Mouse (Mus musculus): ENCODE results near the gene Gm39115. TPM values are rescaled to one million over a fixed set of nuclear protein-coding genes. Genes with fewer than 3 reads are reported as not detected.
"Not testable (repeated sequence)": the region's sequence is repeated elsewhere in the genome, so short reads cannot be mapped to it uniquely, and the experiment has no call there.

Gm39115 gene
- polyA plus RNA-seq, 1 experiment from 2014 or later: not detected

DNA sequence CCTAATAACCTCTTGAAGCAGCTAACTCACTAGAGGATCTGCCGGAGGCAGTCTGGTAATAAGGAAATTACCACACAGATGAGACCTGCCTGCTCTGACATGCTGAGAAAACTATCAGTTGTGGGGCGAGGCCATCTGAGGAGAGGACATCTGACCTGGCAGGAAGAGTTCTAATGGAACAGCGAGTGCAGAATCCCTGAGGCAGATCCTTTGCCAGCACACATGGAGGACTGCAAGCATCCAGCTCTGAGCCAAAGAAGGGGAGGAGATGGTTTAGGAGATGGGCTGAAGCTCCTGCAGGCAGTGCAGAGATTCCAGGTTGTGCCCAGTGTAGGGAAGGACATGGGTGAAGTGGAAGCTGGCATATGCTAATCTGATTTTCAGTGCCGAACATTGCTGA lies 16.4 kb upstream of the Gm39115 start:
- no peaks in the 10 kb centered on the region for H3K27me3 ChIP-seq (ENCODE audit: control insufficient read depth, insufficient read depth, low read length)
- no peak for DNase-seq (ENCODE audit: low spot score)
- H3K4me1 ChIP-seq (ENCODE audit: control insufficient read depth, insufficient read depth, low read length): no peaks in the 10 kb centered on the region
- no peaks in the 10 kb centered on the region for H3K9me3 ChIP-seq (ENCODE audit: control insufficient read depth, low read length)
- H3K4me2 ChIP-seq (ENCODE audit: low read depth): no peak overlapping the region
- no peak overlapping the region for H3K9ac ChIP-seq (ENCODE audit: low read length)
- no peaks in the 10 kb centered on the region for H3K36me3 ChIP-seq (ENCODE audit: control insufficient read depth, insufficient read depth, low read length)
- WGBS: 80% methylated on average over 4 of the region's 4 CpGs
- H3K4me3 ChIP-seq (ENCODE audit: low read depth, low read length): no peak overlapping the region
- H3K27ac ChIP-seq (ENCODE audit: low read depth, low read length): no peak overlapping the region
- ATAC-seq (ENCODE audit: insufficient read depth, low FRiP score, low TSS enrichment): no peak

DNA sequence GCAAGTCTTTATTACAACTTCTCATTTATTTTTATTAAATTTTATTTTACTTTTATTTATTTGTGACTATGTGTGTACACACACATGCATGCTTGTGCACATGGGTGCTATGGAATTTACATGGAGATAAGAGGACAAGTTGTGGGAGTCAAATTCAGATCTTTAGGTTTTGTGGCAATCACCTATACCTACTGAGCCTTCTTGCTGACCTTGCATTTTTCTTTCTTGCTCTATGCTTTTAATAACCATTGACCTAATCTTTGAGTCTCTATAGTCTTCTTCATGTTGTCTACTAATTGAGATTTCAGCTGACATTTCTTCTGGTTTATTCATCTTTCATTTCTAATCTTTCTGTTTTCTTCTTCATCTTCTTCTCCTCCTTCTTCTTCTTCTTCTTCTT lies 12.8 kb upstream of the Gm39115 start:
- no peak for DNase-seq (ENCODE audit: low spot score)
- Histone ChIP-seq H3K9me3 (ENCODE audit: control insufficient read depth, low read length) (no peaks in the 10 kb centered on the region), H3K27me3 (ENCODE audit: control insufficient read depth, insufficient read depth, low read length) (no peaks in the 10 kb centered on the region), H3K4me3 (ENCODE audit: low read depth, low read length) (no peak overlapping the region), H3K4me1 (ENCODE audit: control insufficient read depth, insufficient read depth, low read length) (no peaks in the 10 kb centered on the region), H3K36me3 (ENCODE audit: control insufficient read depth, insufficient read depth, low read length) (no peaks in the 10 kb centered on the region), H3K9ac (ENCODE audit: low read length) (no peak overlapping the region), H3K4me2 (ENCODE audit: low read depth) (no peak overlapping the region), H3K27ac (ENCODE audit: low read depth, low read length) (no peak overlapping the region)
- ATAC-seq (ENCODE audit: insufficient read depth, low FRiP score, low TSS enrichment): no peak

DNA sequence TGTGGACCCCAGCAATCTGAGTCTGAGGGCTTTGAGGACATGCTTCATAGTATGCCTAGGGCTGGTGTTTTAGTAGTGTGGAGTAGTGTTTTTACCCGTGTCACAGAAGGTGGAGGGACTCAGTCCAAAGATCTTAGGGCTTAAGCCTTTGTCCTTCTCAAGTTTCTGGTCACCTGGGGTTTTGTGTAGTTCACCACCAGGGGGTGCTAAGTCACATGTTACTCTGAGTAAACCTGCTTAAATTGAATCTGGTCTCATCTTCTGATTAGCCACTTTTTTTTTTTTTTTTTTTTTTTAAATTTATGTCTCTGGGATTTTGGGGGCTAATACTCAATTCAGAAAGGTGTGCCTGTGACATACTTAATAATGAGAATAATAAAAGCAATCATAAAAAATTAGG lies 10.2 kb upstream of the Gm39115 start:
- 14% methylated on average over 1 of the region's 1 CpGs for WGBS
- Histone ChIP-seq H3K9me3 (ENCODE audit: control insufficient read depth, low read length) (no peaks in the 10 kb centered on the region), H3K27ac (ENCODE audit: low read depth, low read length) (no peak overlapping the region), H3K4me2 (ENCODE audit: low read depth) (no peak overlapping the region), H3K36me3 (ENCODE audit: control insufficient read depth, insufficient read depth, low read length) (no peaks in the 10 kb centered on the region), H3K27me3 (ENCODE audit: control insufficient read depth, insufficient read depth, low read length) (no peaks in the 10 kb centered on the region), H3K4me3 (ENCODE audit: low read depth, low read length) (no peak overlapping the region), H3K9ac (ENCODE audit: low read length) (no peak overlapping the region), H3K4me1 (ENCODE audit: control insufficient read depth, insufficient read depth, low read length) (no peaks in the 10 kb centered on the region)
- no peak for ATAC-seq (ENCODE audit: insufficient read depth, low FRiP score, low TSS enrichment)
- DNase-seq (ENCODE audit: low spot score): peak; percentile 60

DNA sequence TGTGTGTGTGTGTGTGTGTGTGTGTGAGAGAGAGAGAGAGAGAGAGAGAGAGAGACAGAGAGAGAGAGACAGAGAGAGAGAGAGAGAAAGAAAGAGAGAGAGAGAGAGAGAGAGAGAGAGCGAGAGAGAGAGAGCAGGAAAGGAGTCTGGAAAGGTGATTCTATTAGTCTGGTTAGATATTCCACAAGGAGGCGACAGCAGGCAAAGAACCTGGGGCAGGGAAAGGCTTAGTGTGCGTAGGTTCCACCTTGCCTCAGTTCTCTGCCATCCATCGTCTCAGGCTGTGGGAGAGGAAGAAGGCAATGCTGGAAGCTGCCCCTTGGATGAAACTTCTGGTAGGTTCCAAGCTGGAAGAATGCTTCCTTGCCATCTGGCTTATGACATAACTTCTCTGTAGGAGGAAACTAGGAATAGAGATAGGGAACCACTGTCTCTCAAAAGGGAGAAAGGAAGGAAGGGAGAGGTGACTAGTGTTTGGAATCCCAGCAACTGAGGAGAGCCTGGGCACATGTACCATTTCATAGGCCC lies 9.6 kb upstream of the Gm39115 start:
- no peak for ATAC-seq (ENCODE audit: insufficient read depth, low FRiP score, low TSS enrichment)
- no peak overlapping the region for H3K9ac ChIP-seq (ENCODE audit: low read length)
- DNase-seq (ENCODE audit: low spot score): no peak
- no peak overlapping the region for H3K4me3 ChIP-seq (ENCODE audit: low read depth, low read length)
- no peaks in the 10 kb centered on the region for H3K9me3 ChIP-seq (ENCODE audit: control insufficient read depth, low read length)
- WGBS: 49% methylated on average over 4 of the region's 4 CpGs
- H3K4me1 ChIP-seq (ENCODE audit: control insufficient read depth, insufficient read depth, low read length): no peaks in the 10 kb centered on the region
- no peak overlapping the region for H3K4me2 ChIP-seq (ENCODE audit: low read depth)
- no peak overlapping the region for H3K27ac ChIP-seq (ENCODE audit: low read depth, low read length)
- no peaks in the 10 kb centered on the region for H3K36me3 ChIP-seq (ENCODE audit: control insufficient read depth, insufficient read depth, low read length)
- no peaks in the 10 kb centered on the region for H3K27me3 ChIP-seq (ENCODE audit: control insufficient read depth, insufficient read depth, low read length)

DNA sequence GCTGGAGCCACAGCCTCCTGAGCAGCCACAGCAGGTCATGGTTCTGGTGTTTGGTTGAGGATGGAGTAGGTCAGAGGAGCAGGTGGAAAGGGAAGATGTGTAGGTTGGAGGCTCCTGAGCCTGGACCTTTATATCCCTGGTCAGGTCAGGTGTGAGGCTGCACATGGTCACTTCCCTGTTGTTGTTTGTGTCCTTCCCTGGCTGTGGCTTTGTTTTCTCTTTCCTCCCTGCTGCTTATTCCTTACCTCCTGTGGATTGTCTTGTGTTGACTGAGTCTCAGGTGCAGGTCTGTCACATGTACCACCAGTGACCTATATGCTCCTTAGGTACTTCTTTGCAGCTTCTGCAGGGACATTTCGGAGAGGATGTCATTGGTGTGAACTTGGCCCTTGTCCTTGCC lies 8.7 kb upstream of the Gm39115 start, which contains the start of gene Gm45337:
Gm45337 (minus strand) TSS at position 101 of the 400 bp plus-strand sequence.
- Histone ChIP-seq H3K4me3 (ENCODE audit: low read depth, low read length) (no peak within 1 kb of the TSS), H3K4me1 (ENCODE audit: control insufficient read depth, insufficient read depth, low read length) (no peaks in the 10 kb centered on the region), H3K9me3 (ENCODE audit: control insufficient read depth, low read length) (no peaks in the 10 kb centered on the region), H3K4me2 (ENCODE audit: low read depth) (no peak within 1 kb of the TSS), H3K9ac (ENCODE audit: low read length) (no peak within 1 kb of the TSS), H3K27ac (ENCODE audit: low read depth, low read length) (no peak within 1 kb of the TSS), H3K27me3 (ENCODE audit: control insufficient read depth, insufficient read depth, low read length) (no peaks in the 10 kb centered on the region), H3K36me3 (ENCODE audit: control insufficient read depth, insufficient read depth, low read length) (no peaks in the 10 kb centered on the region)
- DNase-seq (ENCODE audit: low spot score) (no peak), ATAC-seq (ENCODE audit: insufficient read depth, low FRiP score, low TSS enrichment) (no peak)
- WGBS: 80% methylated on average over 1 of the region's 1 CpGs

DNA sequence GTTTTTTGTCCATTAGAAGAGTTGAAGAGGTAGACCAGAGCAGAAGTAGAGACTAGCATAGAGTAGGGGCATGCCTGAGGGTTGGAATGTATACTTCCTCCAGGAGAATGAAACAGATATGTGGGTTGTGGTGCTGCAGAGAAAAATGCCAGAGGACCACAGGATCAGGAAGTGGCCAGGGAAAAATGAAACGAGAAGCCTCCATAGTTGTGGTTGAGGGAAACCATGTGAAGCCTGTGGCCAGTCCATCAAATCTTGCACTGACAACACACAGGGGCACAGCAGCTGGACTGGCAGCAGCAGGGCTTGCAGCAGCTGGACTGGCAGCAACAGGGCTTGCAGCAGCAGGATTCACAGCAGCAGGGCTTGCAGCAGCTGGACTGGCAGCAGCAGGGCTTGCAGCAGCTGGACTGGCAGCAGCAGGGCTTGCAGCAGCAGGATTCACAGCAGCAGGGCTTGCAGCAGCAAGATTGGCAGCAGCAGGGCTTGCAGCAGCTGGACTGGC lies 7.7 kb upstream of the Gm39115 start:
- not testable (repeated sequence) for H3K27ac ChIP-seq (ENCODE audit: low read depth, low read length); ATAC-seq (ENCODE audit: insufficient read depth, low FRiP score, low TSS enrichment)
- WGBS: 61% methylated on average over 1 of the region's 1 CpGs

DNA sequence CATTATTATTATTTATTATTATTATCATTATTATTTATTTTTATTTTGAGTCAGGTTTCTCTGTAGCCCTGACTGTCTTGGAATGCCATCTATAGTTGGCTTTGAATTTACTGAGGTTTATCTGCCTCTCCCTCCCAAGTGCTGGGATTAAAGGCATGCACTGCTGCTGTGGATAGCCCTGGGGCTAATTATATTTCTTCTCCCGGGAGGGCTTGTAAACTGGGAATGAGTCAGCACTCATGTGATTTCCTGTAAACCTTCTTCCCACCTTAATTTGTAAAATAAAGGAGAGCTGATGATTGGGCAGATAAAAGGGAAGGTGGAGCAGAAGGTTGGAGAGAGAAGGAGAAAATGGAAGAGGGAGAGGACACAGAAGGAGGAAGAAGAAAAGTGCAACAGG lies 4.9 kb upstream of the Gm39115 start:
- no peaks in the 10 kb centered on the region for H3K36me3 ChIP-seq (ENCODE audit: control insufficient read depth, insufficient read depth, low read length)
- no peaks in the 10 kb centered on the region for H3K9me3 ChIP-seq (ENCODE audit: control insufficient read depth, low read length)
- H3K4me2 ChIP-seq (ENCODE audit: low read depth): no peak overlapping the region
- H3K4me1 ChIP-seq (ENCODE audit: control insufficient read depth, insufficient read depth, low read length): no peaks in the 10 kb centered on the region
- DNase-seq (ENCODE audit: low spot score) (no peak), ATAC-seq (ENCODE audit: insufficient read depth, low FRiP score, low TSS enrichment) (no peak)
- WGBS: 28% methylated on average over 1 of the region's 1 CpGs
- no peak overlapping the region for H3K9ac ChIP-seq (ENCODE audit: low read length)
- H3K4me3 ChIP-seq (ENCODE audit: low read depth, low read length): no peak overlapping the region
- H3K27me3 ChIP-seq (ENCODE audit: control insufficient read depth, insufficient read depth, low read length): no peaks in the 10 kb centered on the region
- H3K27ac ChIP-seq (ENCODE audit: low read depth, low read length): no peak overlapping the region

More for the DNA sequence above, 7.7 kb upstream of the Gm39115 start:
- not testable (repeated sequence) for H3K4me1 ChIP-seq (ENCODE audit: control insufficient read depth, insufficient read depth, low read length); H3K36me3 ChIP-seq (ENCODE audit: control insufficient read depth, insufficient read depth, low read length); H3K4me2 ChIP-seq (ENCODE audit: low read depth); H3K9ac ChIP-seq (ENCODE audit: low read length); DNase-seq (ENCODE audit: low spot score); H3K4me3 ChIP-seq (ENCODE audit: low read depth, low read length); H3K9me3 ChIP-seq (ENCODE audit: control insufficient read depth, low read length); H3K27me3 ChIP-seq (ENCODE audit: control insufficient read depth, insufficient read depth, low read length)

DNA sequence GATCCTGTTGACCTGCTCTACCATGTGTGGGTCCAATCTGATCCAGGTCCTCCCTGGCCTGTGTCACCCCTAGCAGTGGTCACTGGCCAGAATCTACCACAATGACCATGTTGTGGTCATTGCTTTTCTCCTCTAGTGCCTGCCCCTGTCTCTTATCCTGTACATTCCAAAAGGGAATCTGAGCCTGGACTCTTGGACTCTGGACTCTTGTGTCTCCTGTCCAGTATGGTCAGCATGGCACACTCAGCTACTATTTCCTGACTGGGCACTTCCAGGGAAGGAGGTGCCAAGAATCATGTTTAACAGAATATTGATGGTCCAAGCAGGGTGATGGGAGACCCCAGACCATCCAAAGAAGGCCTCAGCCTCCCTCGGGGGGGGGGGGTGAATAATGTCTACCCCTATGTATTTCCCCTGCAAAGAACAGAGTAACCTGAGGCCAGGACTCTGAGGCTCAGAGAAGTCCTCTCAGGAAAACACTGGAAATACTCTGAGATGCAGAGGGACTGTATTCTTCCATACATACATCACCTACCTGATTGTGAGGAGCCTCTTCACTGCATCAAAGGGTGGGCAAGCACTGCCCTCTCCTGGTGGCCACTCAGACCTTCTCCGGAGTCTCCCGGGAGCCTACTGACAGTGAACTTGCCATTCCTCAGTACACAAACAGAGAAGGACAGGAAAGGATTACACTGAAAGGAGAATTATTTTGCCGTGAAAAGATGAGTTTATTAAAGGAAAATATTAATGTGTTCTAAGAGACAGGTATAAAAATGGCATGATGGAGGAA lies 1.4 kb downstream of the Gm39115 start:
- Histone ChIP-seq H3K9ac (ENCODE audit: low read length) (no peak overlapping the region), H3K4me2 (ENCODE audit: low read depth) (no peak overlapping the region), H3K27ac (ENCODE audit: low read depth, low read length) (no peak overlapping the region), H3K36me3 (ENCODE audit: control insufficient read depth, insufficient read depth, low read length) (no peaks in the 10 kb centered on the region), H3K9me3 (ENCODE audit: control insufficient read depth, low read length) (no peaks in the 10 kb centered on the region), H3K4me3 (ENCODE audit: low read depth, low read length) (no peak overlapping the region), H3K27me3 (ENCODE audit: control insufficient read depth, insufficient read depth, low read length) (no peaks in the 10 kb centered on the region), H3K4me1 (ENCODE audit: control insufficient read depth, insufficient read depth, low read length) (no peaks in the 10 kb centered on the region)
- no peak for ATAC-seq (ENCODE audit: insufficient read depth, low FRiP score, low TSS enrichment)
- WGBS: 70% methylated on average over 4 of the region's 4 CpGs
- DNase-seq (ENCODE audit: low spot score): peak; percentile 24

DNA sequence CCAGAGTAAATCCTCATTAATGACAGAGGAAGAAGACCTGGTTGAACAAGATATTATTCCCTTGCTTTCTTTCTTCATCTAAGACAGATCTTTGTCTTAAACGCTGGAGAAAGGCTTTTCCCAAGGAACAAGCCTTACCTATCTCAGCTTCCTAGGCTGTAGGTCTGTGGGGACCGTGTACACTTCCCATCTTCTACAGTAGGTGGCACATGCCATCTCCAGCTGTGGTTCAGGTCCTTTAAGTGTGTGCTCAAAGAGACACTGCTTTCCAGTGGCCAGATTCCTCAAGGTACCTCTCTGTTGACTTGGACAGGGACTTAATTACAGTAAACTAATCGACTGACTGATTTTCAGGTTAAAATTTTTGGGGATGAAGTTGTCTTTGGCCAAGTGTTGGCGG lies 7.0 kb downstream of the Gm39115 start:
- no peak overlapping the region for H3K9ac ChIP-seq (ENCODE audit: low read length)
- H3K9me3 ChIP-seq (ENCODE audit: control insufficient read depth, low read length): no peaks in the 10 kb centered on the region
- ATAC-seq (ENCODE audit: insufficient read depth, low FRiP score, low TSS enrichment) (no peak), DNase-seq (ENCODE audit: low spot score) (no peak)
- whole genome bisulfite sequencing: 65% methylated on average over 4 of the region's 4 CpGs
- H3K4me3 ChIP-seq (ENCODE audit: low read depth, low read length): no peak overlapping the region
- H3K4me1 ChIP-seq (ENCODE audit: control insufficient read depth, insufficient read depth, low read length): no peaks in the 10 kb centered on the region
- H3K27ac ChIP-seq (ENCODE audit: low read depth, low read length): no peak overlapping the region
- no peaks in the 10 kb centered on the region for H3K27me3 ChIP-seq (ENCODE audit: control insufficient read depth, insufficient read depth, low read length)
- no peak overlapping the region for H3K4me2 ChIP-seq (ENCODE audit: low read depth)
- no peaks in the 10 kb centered on the region for H3K36me3 ChIP-seq (ENCODE audit: control insufficient read depth, insufficient read depth, low read length)
